Mouse (Mus musculus) retina, postnatal 1 day (tissue): ENCODE results near the gene Znhit6.

Experiments used
- DNase-seq: peaks from one replicate; pipeline ENCODE4 v3.0.0-alpha.2; 2012

The Znhit6 gene

GRCm38 (mm10) chr3:145646009-145646408 is 70.0 kb downstream of the Znhit6 start:
- DNase-seq, result no peak

GRCm38 (mm10) chr3:145646666-145647065 is 70.7 kb downstream of the Znhit6 start:
- DNase-seq, result no peak

GRCm38 (mm10) chr3:145647416-145647815 is 71.4 kb downstream of the Znhit6 start:
- DNase-seq, result no peak

- DNase-seq, result peak; percentile 74
These were observed 72.3 kb downstream of the Znhit6 start for GRCm38 (mm10) chr3:145648097-145648931.

GRCm38 (mm10) chr3:145648991-145649851 is 73.2 kb downstream of the Znhit6 start:
- DNase-seq, result peak; percentile 62

- peak; percentile 87 for DNase-seq
These were observed 73.8 kb downstream of the Znhit6 start, which contains the start of gene Ccn1 for GRCm38 (mm10) chr3:145649852-145650202. Gene Ccn1 (minus strand): TSS chr3:145649981.

- peak; percentile 69 for DNase-seq
These were observed 74.5 kb downstream of the Znhit6 start for GRCm38 (mm10) chr3:145650298-145651011.

- DNase-seq, result peak; percentile 69
These were observed 75.3 kb downstream of the Znhit6 start for GRCm38 (mm10) chr3:145651029-145651977.

GRCm38 (mm10) chr3:145651978-145652321 is 75.9 kb downstream of the Znhit6 start:
- no peak for DNase-seq

GRCm38 (mm10) chr3:145652322-145653131 is 76.5 kb downstream of the Znhit6 start:
- DNase-seq, result peak; percentile 49

- peak; percentile 80 for DNase-seq
These were observed 77.4 kb downstream of the Znhit6 start for GRCm38 (mm10) chr3:145653191-145653940.

GRCm38 (mm10) chr3:145654028-145654427 is 78.0 kb downstream of the Znhit6 start:
- DNase-seq, result no peak
